Mouse (Mus musculus) lung, postnatal 0 days (tissue): Measurements from ENCODE around the gene Sel1l.

Experiments
- CTCF ChIP-seq: IDR thresholded peaks from 2 replicates; pipeline ENCODE4 v1.5.1; 2016; ENCODE audit warnings: antibody characterized with exemption, mild to moderate bottlenecking
- EP300 ChIP-seq: IDR thresholded peaks from 2 replicates; pipeline ENCODE4 v1.6.1; 2016; ENCODE audit warnings: antibody characterized with exemption, mild to moderate bottlenecking, control low read depth

- TF ChIP-seq EP300, result no peak
- TF ChIP-seq CTCF, result no peak
Measured at GRCm38 (mm10) chr12:91892622-91893560, 43.9 kb upstream of the Sel1l start.
